Mouse (Mus musculus) kidney, postnatal 36 days (tissue): ENCODE measurements at regions not wholly inside any gene's neighbourhood (a gene's known extent, or its start where the extent isn't known, plus 50 kb on each side); places are given as distances from the start of the nearest gene placed in this dataset.

Experiments used
- DNase-seq, 2 experiments: peaks; one replicate each; pipeline ENCODE4 v3.0.0; 2021 to 2022; ENCODE audit warnings: mixed read lengths in 2 of 2

DNA sequence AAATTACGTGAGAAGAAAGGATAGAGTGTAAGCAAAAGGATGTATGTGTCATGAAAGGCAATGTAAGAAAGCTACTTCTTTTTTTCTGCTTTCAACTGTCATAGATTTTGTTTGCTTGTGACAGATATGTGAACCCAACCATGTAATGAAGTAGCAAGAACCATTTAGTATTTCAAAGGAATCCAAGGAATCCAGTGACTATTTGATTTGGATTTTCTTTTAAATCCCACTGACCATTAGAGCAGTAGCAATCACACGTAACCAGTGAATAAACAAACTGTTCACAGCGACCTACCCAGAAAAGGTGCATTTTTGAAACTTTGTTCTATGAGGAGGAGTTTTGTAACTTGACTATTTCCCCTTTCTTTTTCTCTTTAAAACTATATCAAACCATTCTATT, 981.2 kb upstream of the Luzp2 start:
- no peak for DNase-seq

DNA sequence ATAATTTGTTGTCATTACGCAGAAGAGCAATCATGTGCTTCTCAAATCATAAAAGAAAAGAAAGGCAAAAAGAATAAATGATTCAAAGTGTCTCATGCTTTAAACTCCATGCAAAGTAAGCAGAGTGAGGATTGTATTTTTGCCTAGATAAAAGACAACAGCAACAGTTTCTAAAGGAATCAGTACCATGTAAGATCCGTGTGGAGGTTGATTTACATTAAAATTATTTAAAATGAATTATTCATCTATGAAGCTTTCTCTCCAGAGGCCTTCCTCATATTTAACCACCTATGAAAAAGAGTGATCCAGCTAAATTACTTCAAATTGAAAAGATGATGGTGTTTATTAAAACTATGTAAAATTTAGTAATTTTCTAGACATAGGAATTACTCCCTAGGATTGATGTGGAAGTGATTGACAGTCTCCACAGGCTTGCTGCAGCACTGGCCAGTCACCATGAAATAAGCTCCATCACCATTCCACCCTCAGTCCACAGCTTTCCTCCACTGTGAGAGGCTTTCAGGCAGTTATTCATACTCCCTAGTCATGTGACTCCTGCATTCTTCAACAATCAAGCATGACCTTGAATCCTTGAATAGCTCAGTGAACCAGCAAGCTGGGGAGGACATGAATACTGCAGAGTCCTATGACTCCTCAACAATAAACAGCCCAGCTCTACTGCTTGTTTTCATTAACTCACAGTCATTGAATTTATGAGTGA, 962.7 kb upstream of the Luzp2 start:
- peak; percentile 8 to 10 for DNase-seq

DNA sequence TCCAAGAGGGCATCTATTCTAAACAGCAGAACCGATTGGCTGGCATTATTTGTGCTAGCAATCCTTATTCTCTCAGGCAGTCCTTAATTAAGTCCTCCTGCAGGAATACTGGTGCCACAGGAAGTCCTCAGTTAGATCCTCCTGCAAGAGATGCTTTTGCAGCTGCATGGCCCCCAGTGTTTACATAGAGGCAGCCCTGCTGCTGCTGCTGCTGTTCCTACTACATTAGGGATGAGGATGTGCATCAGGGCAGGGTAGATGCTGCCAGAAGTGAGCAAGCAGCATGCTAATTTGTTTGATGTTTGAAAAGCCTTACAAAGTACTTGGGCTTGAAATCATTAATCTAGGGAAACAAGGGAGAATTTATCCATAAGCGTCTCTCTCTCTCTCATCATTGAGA, 922.3 kb upstream of the Luzp2 start:
- DNase-seq: no peak

DNA sequence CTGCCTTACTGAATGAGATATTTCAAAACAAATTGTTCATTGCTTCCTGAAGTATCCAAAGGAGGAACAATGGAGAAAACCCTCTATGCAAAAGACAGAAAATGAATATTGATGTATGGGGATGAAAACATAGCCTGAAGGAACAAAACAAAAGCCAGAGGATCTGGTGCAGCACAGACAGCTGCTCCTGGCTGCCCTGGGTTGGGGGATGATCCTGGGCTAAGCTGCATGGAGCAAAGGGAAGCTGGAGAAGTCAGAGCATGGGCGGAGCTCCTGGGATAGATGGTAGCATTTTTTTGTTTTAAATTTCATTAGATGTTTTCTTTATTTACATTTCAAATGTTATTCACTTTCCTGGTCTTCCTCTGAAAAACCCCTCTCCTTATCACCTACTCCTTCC, 879.6 kb upstream of the Luzp2 start:
- DNase-seq: no peak

DNA sequence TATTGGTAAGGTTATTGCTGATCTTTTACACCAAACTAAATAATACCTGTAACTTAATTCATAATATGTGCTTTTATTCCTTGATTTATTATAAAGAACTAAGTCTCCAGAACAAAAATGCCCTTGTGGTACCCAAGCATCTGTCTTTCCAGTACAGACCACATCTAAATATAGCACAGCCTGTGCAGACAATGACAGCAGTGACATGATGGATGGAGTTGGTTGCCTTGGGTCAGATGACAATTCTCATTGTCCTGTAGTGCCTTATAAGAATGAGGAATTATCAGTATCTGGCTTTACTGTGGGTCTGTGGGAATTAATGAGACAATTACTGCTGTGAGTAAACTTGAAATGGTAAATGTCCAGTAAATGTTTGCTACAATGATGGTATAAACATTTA, 859.8 kb upstream of the Luzp2 start:
- no peak for DNase-seq

DNA sequence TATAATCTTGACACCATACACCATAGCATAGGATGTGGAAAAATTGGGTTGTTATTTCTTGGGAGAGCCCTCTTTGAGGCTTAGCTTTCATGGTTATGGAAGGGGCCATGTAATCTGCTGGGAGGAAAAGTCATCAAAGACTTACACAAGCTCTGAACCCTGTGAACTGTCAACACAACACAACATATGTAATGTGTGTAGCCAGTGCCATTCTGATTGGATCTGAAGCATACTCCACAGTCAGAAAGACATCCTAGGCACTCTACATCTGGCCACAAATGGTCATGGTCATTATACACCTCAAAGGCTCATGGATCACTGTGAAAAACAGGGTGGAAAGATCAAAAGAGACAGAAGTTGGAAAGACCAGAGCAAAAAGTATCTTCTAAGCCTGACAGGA, 839.3 kb upstream of the Luzp2 start:
- no peak for DNase-seq

DNA sequence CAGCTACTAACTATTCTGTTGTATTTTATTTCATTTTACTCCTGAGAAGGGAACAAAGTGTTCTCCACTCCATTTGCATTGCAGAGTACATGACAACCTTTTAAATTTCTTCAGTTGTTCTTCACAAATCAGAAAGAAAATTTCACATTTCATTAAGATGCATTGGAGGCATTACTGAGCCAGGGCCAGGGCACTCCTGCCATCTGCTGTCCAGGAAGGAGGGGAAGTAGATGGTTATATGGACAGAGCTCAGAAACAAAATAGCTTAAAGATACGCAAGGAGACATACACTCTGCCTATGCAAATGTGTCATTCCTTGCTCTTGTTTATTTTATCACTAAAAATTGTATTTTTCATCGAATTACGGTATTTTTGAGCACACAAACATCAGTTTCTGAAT, 826.6 kb upstream of the Luzp2 start:
- DNase-seq: peak in 1 of 2 experiments; percentile 4
